8 mouse cellular contexts compared by ENCODE assay signal in genomic region chr17:42602829-42603784, GRCm38 (mm10). TPM values are rescaled to one million over a fixed set of nuclear protein-coding genes. Genes with fewer than 3 reads are reported as not detected.
DNase-seq lines count a peak whose midpoint lies in the region; ATAC-seq and TF ChIP-seq lines count a peak whose summit lies in the region.

No protein-coding gene starts in this region.

- intact Hi-C loops in heart, adult 2 months (cut with DNase I): loop anchor here (10.0 kb wide), 1 partner anchor 1628 kb away; no protein-coding TSS in a partner anchor

- peak; percentile 85; the same call in 1 of the 2 replicates for ATAC-seq in limb, embryonic 11.5 days (ENCODE audit: insufficient number of reproducible peaks, low FRiP score, low TSS enrichment, low read depth)
- ATAC-seq in midbrain, postnatal 0 days (ENCODE audit: low FRiP score): peak; percentile 93

- H3K79me2 ChIP-seq in heart, adult 2 months (replicated peaks; ENCODE audit: control insufficient read depth, insufficient read depth, low read length): no peaks in the 10 kb centered on the region

- H3K9ac ChIP-seq in heart, adult 2 months (ENCODE audit: low read depth, low read length): no peak overlapping the region
- no peak overlapping the region for H3K9ac ChIP-seq in limb, embryonic 11.5 days (ENCODE audit: low read length)
- H3K9ac ChIP-seq in midbrain, postnatal 0 days (replicated peaks; ENCODE audit: low read length, poor library complexity, severe bottlenecking): no peak overlapping the region

- peak; percentile 90 for TF ChIP-seq CTCF in heart, adult 2 months (IDR thresholded peaks at IDR 0.05)
- peak; percentile 99 for TF ChIP-seq CTCF in midbrain, postnatal 0 days (IDR thresholded peaks at IDR 0.05)
- peak; percentile 74; the same call in 1 of the 2 replicates for TF ChIP-seq CTCF in testis, adult 2 months (IDR thresholded peaks at IDR 0.05; ENCODE audit: control insufficient read depth, insufficient read depth, insufficient replicate concordance, low read depth, low read length)

- no peaks in the 10 kb centered on the region for H3K27me3 ChIP-seq in embryonic facial prominence, embryonic 10.5 days (replicated peaks; ENCODE audit: low read depth, poor library complexity, severe bottlenecking)
- no peaks in the 10 kb centered on the region for H3K27me3 ChIP-seq in heart, adult 2 months (ENCODE audit: control insufficient read depth, insufficient read depth, low read length)
- H3K27me3 ChIP-seq in limb, embryonic 11.5 days (ENCODE audit: control insufficient read depth, insufficient read depth, low read length): no peaks in the 10 kb centered on the region
- no peaks in the 10 kb centered on the region for H3K27me3 ChIP-seq in midbrain, postnatal 0 days (ENCODE audit: insufficient read depth, low read length)
- no peaks in the 10 kb centered on the region for H3K27me3 ChIP-seq in testis, adult 2 months (ENCODE audit: control insufficient read depth, insufficient read depth, low read length)

- TF ChIP-seq EP300 in heart, adult 2 months (IDR thresholded peaks at IDR 0.05; ENCODE audit: insufficient read depth, low read depth, low read length): peak; percentile 75; the same call in 1 of the 2 replicates

- H3K4me3 ChIP-seq in embryonic facial prominence, embryonic 10.5 days: no peak overlapping the region
- H3K4me3 ChIP-seq in heart, adult 2 months: no peak overlapping the region
- no peak overlapping the region for H3K4me3 ChIP-seq in limb, embryonic 11.5 days (ENCODE audit: low read depth, low read length)
- H3K4me3 ChIP-seq in midbrain, postnatal 0 days (ENCODE audit: low read depth, low read length): no peak overlapping the region
- no peak overlapping the region for H3K4me3 ChIP-seq in testis, adult 2 months (ENCODE audit: control insufficient read depth, low read depth, low read length)

- H3K36me3 ChIP-seq in embryonic facial prominence, embryonic 10.5 days (replicated peaks): no peaks in the 10 kb centered on the region
- no peaks in the 10 kb centered on the region for H3K36me3 ChIP-seq in heart, adult 2 months (ENCODE audit: control insufficient read depth, insufficient read depth, low read length)
- H3K36me3 ChIP-seq in limb, embryonic 11.5 days (ENCODE audit: control insufficient read depth, insufficient read depth, low read length): no peaks in the 10 kb centered on the region
- no peaks in the 10 kb centered on the region for H3K36me3 ChIP-seq in midbrain, postnatal 0 days (ENCODE audit: insufficient read depth, low read length)
- H3K36me3 ChIP-seq in testis, adult 2 months (ENCODE audit: control insufficient read depth, insufficient read depth, low read length): no peaks in the 10 kb centered on the region

- 0 out of 2 replicates have a peak, but pooled peaks cover 5% of the 10 kb centered on the region for H3K4me1 ChIP-seq in embryonic facial prominence, embryonic 10.5 days
- no peaks in the 10 kb centered on the region for H3K4me1 ChIP-seq in heart, adult 2 months (ENCODE audit: control insufficient read depth, insufficient read depth, low read length)
- H3K4me1 ChIP-seq in limb, embryonic 11.5 days (ENCODE audit: control insufficient read depth, insufficient read depth, low read length): no peaks in the 10 kb centered on the region
- H3K4me1 ChIP-seq in midbrain, postnatal 0 days (ENCODE audit: insufficient read depth, low read length): no peaks in the 10 kb centered on the region
- no peaks in the 10 kb centered on the region for H3K4me1 ChIP-seq in testis, adult 2 months (ENCODE audit: control insufficient read depth, insufficient read depth, low read length)

- no peak overlapping the region for H3K27ac ChIP-seq in embryonic facial prominence, embryonic 10.5 days (replicated peaks)
- H3K27ac ChIP-seq in heart, adult 2 months: no peak overlapping the region
- H3K27ac ChIP-seq in limb, embryonic 11.5 days (replicated peaks; ENCODE audit: low read depth, low read length): no peak overlapping the region
- no peak overlapping the region for H3K27ac ChIP-seq in midbrain, postnatal 0 days (ENCODE audit: low read depth, low read length)
- no peak overlapping the region for H3K27ac ChIP-seq in testis, adult 2 months (ENCODE audit: control insufficient read depth, insufficient read depth, low read depth, low read length)

- H3K9me3 ChIP-seq in embryonic facial prominence, embryonic 10.5 days: no peaks in the 10 kb centered on the region
- no peaks in the 10 kb centered on the region for H3K9me3 ChIP-seq in limb, embryonic 11.5 days (ENCODE audit: control insufficient read depth, low read length)
- H3K9me3 ChIP-seq in midbrain, postnatal 0 days (ENCODE audit: low read length): no peaks in the 10 kb centered on the region

- no peak overlapping the region for H3K4me2 ChIP-seq in limb, embryonic 11.5 days (ENCODE audit: low read depth, severe bottlenecking)
- no peak overlapping the region for H3K4me2 ChIP-seq in midbrain, postnatal 0 days (ENCODE audit: low read depth, low read length, poor library complexity, severe bottlenecking)

- peak; percentile 36 to 62 for DNase-seq in urinary bladder, adult 18-20 months (ENCODE audit: low spot score in 2 of 2)
- DNase-seq in urinary bladder, postnatal 10 days (ENCODE audit: low spot score): no peak
- peak; percentile 86 for DNase-seq in embryonic facial prominence, embryonic 10.5 days (ENCODE audit: low spot score)
- peak; percentile 31 to 73 for DNase-seq in heart, adult 2 months
- DNase-seq in kidney, adult 9 months: peak; percentile 73
- DNase-seq in limb, embryonic 11.5 days (ENCODE audit: low spot score): peak; percentile 92
- peak; percentile 91 for DNase-seq in midbrain, postnatal 0 days (ENCODE audit: low spot score)

- 28% methylated on average over 15 of the region's 15 CpGs for WGBS in embryonic facial prominence, embryonic 10.5 days
- 26% methylated on average over 15 of the region's 15 CpGs for WGBS in heart, adult 2 months
- WGBS in limb, embryonic 11.5 days: 28% methylated on average over 15 of the region's 15 CpGs
- WGBS in midbrain, postnatal 0 days: 22% methylated on average over 15 of the region's 15 CpGs

- no peak for TF ChIP-seq POLR2A in heart, adult 2 months (IDR thresholded peaks at IDR 0.05; ENCODE audit: insufficient read depth, low read depth, low read length)
- TF ChIP-seq POLR2A in testis, adult 2 months (IDR thresholded peaks at IDR 0.05; ENCODE audit: control insufficient read depth, low read depth, low read length): no peak

RNA-seq across cellular contexts. Expression of gene Opn5, which starts 8.1 kb away (rescaled TPM):
- not detected in 2 replicates for polyA plus RNA-seq in embryonic facial prominence, embryonic 10.5 days (2016; fragmentation: Nextera tagmentation; extraction: Ambion mirVana)
- total RNA-seq in heart, adult 2 months (2021): not detected
- polyA plus RNA-seq in heart, adult 2 months (2012; rRNA removed): not detected in 2 replicates
- not detected in 2 replicates for polyA plus RNA-seq in limb, embryonic 11.5 days (2014; fragmentation: Nextera tagmentation; extraction: Ambion mirVana)
- 0.24 and 0.38 TPM in 2 replicates for total RNA-seq in midbrain, postnatal 0 days (2014; rRNA removed)
- 0.11 TPM in 1 of 2 replicates, not detected in the other for polyA plus RNA-seq in midbrain, postnatal 0 days (2015; fragmentation: Nextera tagmentation; extraction: Ambion mirVana)
- not detected in 2 replicates for polyA plus RNA-seq in testis, adult 2 months (2012; rRNA removed)
